Mouse (Mus musculus): Measurements from ENCODE around the gene Tex2. TPM values are rescaled to one million over a fixed set of nuclear protein-coding genes. Genes with fewer than 3 reads are reported as not detected.
A peak's percentile ranks its signal among the peaks of the same experiment; 100 is the strongest.

The Tex2 gene
- total and polyA plus RNA-seq, 3 experiments: 4.0 to 5.0 (median 4.5) TPM

GRCm38 (mm10) chr11:106503425-106503717 lies 109.9 kb downstream of the Tex2 start:
- Histone ChIP-seq H3K27ac (ENCODE audit: insufficient read depth, low read depth) (no peak overlapping the region), H3K79me2 (replicated peaks; ENCODE audit: control insufficient read depth, extremely low read depth, insufficient read depth, poor library complexity, severe bottlenecking) (no peaks in the 10 kb centered on the region), H3K4me2 (ENCODE audit: insufficient read depth, low read depth, poor library complexity, severe bottlenecking) (no peak overlapping the region), H3K27me3 (replicated peaks) (no peaks in the 10 kb centered on the region), H3K4me1 (ENCODE audit: control insufficient read depth in 1 of 2, insufficient read depth in 2 of 2) (peaks cover 15 to 40% of the 10 kb centered on the region in 2 experiments), H3K9ac (ENCODE audit: insufficient read depth, low read depth) (no peak overlapping the region), H3K36me3 (replicated peaks in 1 of 2; ENCODE audit: control insufficient read depth in 1 of 2, insufficient read depth in 1 of 2, low read length in 1 of 2) (peaks cover 0 to 9% of the 10 kb centered on the region in 2 experiments), H3K4me3 (replicated peaks in 1 of 3; ENCODE audit: low read depth in 2 of 3, low read length in 2 of 3, poor library complexity in 1 of 3) (no peak overlapping the region), H3K9me3 (replicated peaks; ENCODE audit: low read length) (no peaks in the 10 kb centered on the region)
- 0 out of 2 replicates have a peak, but pooled peaks have one; percentile 17 for TF ChIP-seq ELF1 (IDR thresholded peaks at IDR 0.05; ENCODE audit: low read depth, low read length)
- no peak for TF ChIP-seq CTCF (conservative IDR thresholded peaks at IDR 0.05 in 1 of 2, IDR thresholded peaks at IDR 0.05 in 1 of 2; ENCODE audit: low read depth in 2 of 2, low read length in 2 of 2)
- dilution Hi-C loops (cut with MboI; ENCODE audit: extremely low pct_ligation_motif_present, extremely low pct_unique_long_range_greater_than_20kb, low sequenced_read_pairs) (no loop called here), in situ Hi-C loops (cut with MboI; ENCODE audit: low pct_ligation_motif_present, low pct_unique_long_range_greater_than_20kb, low sequenced_read_pairs) (loop anchor here (10.0 kb wide), 1 partner anchor 251 kb away; the partner anchor contains the start of genes Milr1 and Pecam1)
- no peak for DNase-seq (ENCODE audit: extremely low read depth)

GRCm38 (mm10) chr11:106502631-106503424 lies 110.4 kb downstream of the Tex2 start:
- H3K4me3 ChIP-seq (replicated peaks in 1 of 3; ENCODE audit: low read depth in 2 of 3, low read length in 2 of 3, poor library complexity in 1 of 3): no peak overlapping the region
- H3K9me3 ChIP-seq (replicated peaks; ENCODE audit: low read length): no peaks in the 10 kb centered on the region
- peak; percentile 55 for DNase-seq (ENCODE audit: extremely low read depth)
- dilution Hi-C loops (cut with MboI; ENCODE audit: extremely low pct_ligation_motif_present, extremely low pct_unique_long_range_greater_than_20kb, low sequenced_read_pairs) (no loop called here), in situ Hi-C loops (cut with MboI; ENCODE audit: low pct_ligation_motif_present, low pct_unique_long_range_greater_than_20kb, low sequenced_read_pairs) (loop anchor here (10.0 kb wide), 1 partner anchor 252 kb away; the partner anchor contains the start of genes Milr1 and Pecam1)
- peaks cover 17 to 43% of the 10 kb centered on the region in 2 experiments for H3K4me1 ChIP-seq (ENCODE audit: control insufficient read depth in 1 of 2, insufficient read depth in 2 of 2)
- H3K27me3 ChIP-seq (replicated peaks): no peaks in the 10 kb centered on the region
- peaks cover 0 to 8% of the 10 kb centered on the region in 2 experiments for H3K36me3 ChIP-seq (replicated peaks in 1 of 2; ENCODE audit: control insufficient read depth in 1 of 2, insufficient read depth in 1 of 2, low read length in 1 of 2)
- H3K79me2 ChIP-seq (replicated peaks; ENCODE audit: control insufficient read depth, extremely low read depth, insufficient read depth, poor library complexity, severe bottlenecking): no peaks in the 10 kb centered on the region
- H3K9ac ChIP-seq (ENCODE audit: insufficient read depth, low read depth): peak overlapping the region; percentile 98
- no peak overlapping the region for H3K27ac ChIP-seq (ENCODE audit: insufficient read depth, low read depth)
- peak overlapping the region; percentile 29; the same call in 1 of the 2 replicates for H3K4me2 ChIP-seq (ENCODE audit: insufficient read depth, low read depth, poor library complexity, severe bottlenecking)
- TF ChIP-seq ZC3H11A (IDR thresholded peaks at IDR 0.05; ENCODE audit: low read depth, low read length) (no peak), JUND (conservative IDR thresholded peaks at IDR 0.05; ENCODE audit: low read depth, low read length) (no peak), MYC (IDR thresholded peaks at IDR 0.05; ENCODE audit: low read depth, low read length) (0 out of 2 replicates have a peak, but pooled peaks have one; percentile 13), CHD2 (IDR thresholded peaks at IDR 0.05; ENCODE audit: low read length) (peak; percentile 78), ELF1 (IDR thresholded peaks at IDR 0.05; ENCODE audit: low read depth, low read length) (no peak), GABPA (IDR thresholded peaks at IDR 0.05; ENCODE audit: insufficient replicate concordance, low read depth, low read length) (no peak), POLR2A (IDR thresholded peaks at IDR 0.05; ENCODE audit: low read depth, low read length) (peak; percentile 75), NRF1 (IDR thresholded peaks at IDR 0.05; ENCODE audit: low read depth, low read length) (no peak), ZNF384 (IDR thresholded peaks at IDR 0.05; ENCODE audit: low read depth, low read length) (peak; percentile 87), MXI1 (IDR thresholded peaks at IDR 0.05; ENCODE audit: low read depth, low read length) (no peak), IRF4 (IDR thresholded peaks at IDR 0.05; ENCODE audit: low read depth, low read length) (no peak), SMC3 (IDR thresholded peaks at IDR 0.05; ENCODE audit: low read depth, low read length) (no peak), POLR2AphosphoS2 (IDR thresholded peaks at IDR 0.05; ENCODE audit: low read depth, low read length) (peak; percentile 34), CTCF (conservative IDR thresholded peaks at IDR 0.05 in 1 of 2, IDR thresholded peaks at IDR 0.05 in 1 of 2; ENCODE audit: low read depth in 2 of 2, low read length in 2 of 2) (no peak; a peak in 1 of 4 replicates)

Data from CH12.LX (cell line).